Mouse (Mus musculus): ENCODE measurements around the gene Gdf15.

GRCm38 (mm10) chr8:70643019-70643418, 10.8 kb upstream of the Gdf15 start:
- TF ChIP-seq POLR2A (IDR thresholded peaks at IDR 0.05; ENCODE audit: extremely low read depth, insufficient read depth, low read length) (no peak), CTCF (IDR thresholded peaks at IDR 0.05; ENCODE audit: low read depth, low read length) (no peak)

All from liver, adult 2 months (tissue).